Mouse (Mus musculus): Measurements from ENCODE around the gene Hmcn2. TPM values are rescaled to one million over a fixed set of nuclear protein-coding genes. Genes with fewer than 3 reads are reported as not detected.

Hmcn2 gene
- total RNA-seq, 2 experiments from 2014 or later, result 0.27 to 0.56 TPM

- no peak for DNase-seq (ENCODE audit: low spot score in 2 of 2)
Measured at GRCm38 (mm10) chr2:31453559-31454177, 139.5 kb downstream of the Hmcn2 start.

- peak; percentile 60 to 68 for DNase-seq (ENCODE audit: low spot score in 2 of 2)
Measured at GRCm38 (mm10) chr2:31454280-31454679, 140.1 kb downstream of the Hmcn2 start.

- DNase-seq (ENCODE audit: low spot score in 2 of 2), result no peak
Measured at GRCm38 (mm10) chr2:31455418-31455817, 141.2 kb downstream of the Hmcn2 start.

GRCm38 (mm10) chr2:31458460-31458859 is 144.2 kb downstream of the Hmcn2 start:
- DNase-seq (ENCODE audit: low spot score in 2 of 2), result no peak

GRCm38 (mm10) chr2:31458989-31459936 is 145.0 kb downstream of the Hmcn2 start:
- DNase-seq (ENCODE audit: low spot score in 2 of 2), result no peak

- peak; percentile 55 to 66 for DNase-seq (ENCODE audit: low spot score in 2 of 2)
Measured at GRCm38 (mm10) chr2:31460025-31460571, 145.9 kb downstream of the Hmcn2 start.

- DNase-seq (ENCODE audit: low spot score in 2 of 2), result no peak
Measured at GRCm38 (mm10) chr2:31460920-31461319, 146.7 kb downstream of the Hmcn2 start.

GRCm38 (mm10) chr2:31462051-31462450 is 147.8 kb downstream of the Hmcn2 start:
- no peak for DNase-seq (ENCODE audit: low spot score in 2 of 2)

GRCm38 (mm10) chr2:31463253-31463652 is 149.0 kb downstream of the Hmcn2 start:
- no peak for DNase-seq (ENCODE audit: low spot score in 2 of 2)

- no peak for DNase-seq (ENCODE audit: low spot score in 2 of 2)
Measured at GRCm38 (mm10) chr2:31463696-31464528, 149.7 kb downstream of the Hmcn2 start.

GRCm38 (mm10) chr2:31464529-31464910 is 150.3 kb downstream of the Hmcn2 start:
- no peak for DNase-seq (ENCODE audit: low spot score in 2 of 2)

GRCm38 (mm10) chr2:31467457-31467856 is 153.2 kb downstream of the Hmcn2 start:
- no peak for DNase-seq (ENCODE audit: low spot score in 2 of 2)

- DNase-seq (ENCODE audit: low spot score in 2 of 2), result no peak
Measured at GRCm38 (mm10) chr2:31468857-31469256, 154.6 kb downstream of the Hmcn2 start.

- DNase-seq (ENCODE audit: low spot score in 2 of 2), result no peak
Measured at GRCm38 (mm10) chr2:31469480-31469879, 155.3 kb downstream of the Hmcn2 start.

GRCm38 (mm10) chr2:31469931-31470682 is 155.9 kb downstream of the Hmcn2 start, which contains the start of gene Ass1:
Ass1 (plus strand) TSS chr2:31470207.
- peak; percentile 36 to 54 for DNase-seq (ENCODE audit: low spot score in 2 of 2)

- DNase-seq (ENCODE audit: low spot score in 2 of 2), result no peak
Measured at GRCm38 (mm10) chr2:31470683-31471385, 156.6 kb downstream of the Hmcn2 start.

- no peak for DNase-seq (ENCODE audit: low spot score in 2 of 2)
Measured at GRCm38 (mm10) chr2:31471611-31472010, 157.4 kb downstream of the Hmcn2 start.

- DNase-seq (ENCODE audit: low spot score in 2 of 2), result peak; percentile 60 to 65
Measured at GRCm38 (mm10) chr2:31472406-31473065, 158.3 kb downstream of the Hmcn2 start.

- DNase-seq (ENCODE audit: low spot score in 2 of 2), result no peak
Measured at GRCm38 (mm10) chr2:31473941-31474340, 159.7 kb downstream of the Hmcn2 start.

Measured in layer of hippocampus, postnatal 10 days (tissue).